Mouse (Mus musculus) liver, adult (tissue): ENCODE results near the gene Sparc.

Experiments used
- GATA4 ChIP-seq: IDR thresholded peaks from 2 replicates; pipeline ENCODE4 v1.6.1; 2014; ENCODE audit warnings: mild to moderate bottlenecking, low read length; ENCODE audit not compliant: insufficient replicate concordance

Gene Sparc

GRCm38 (mm10) chr11:55422978-55423377, at the start of gene Sparc:
Gene Sparc (minus strand): TSS chr11:55423183.
- no peak for TF ChIP-seq GATA4

GRCm38 (mm10) chr11:55471467-55471866, 48.5 kb upstream of the Sparc start:
- TF ChIP-seq GATA4, result no peak

DNA sequence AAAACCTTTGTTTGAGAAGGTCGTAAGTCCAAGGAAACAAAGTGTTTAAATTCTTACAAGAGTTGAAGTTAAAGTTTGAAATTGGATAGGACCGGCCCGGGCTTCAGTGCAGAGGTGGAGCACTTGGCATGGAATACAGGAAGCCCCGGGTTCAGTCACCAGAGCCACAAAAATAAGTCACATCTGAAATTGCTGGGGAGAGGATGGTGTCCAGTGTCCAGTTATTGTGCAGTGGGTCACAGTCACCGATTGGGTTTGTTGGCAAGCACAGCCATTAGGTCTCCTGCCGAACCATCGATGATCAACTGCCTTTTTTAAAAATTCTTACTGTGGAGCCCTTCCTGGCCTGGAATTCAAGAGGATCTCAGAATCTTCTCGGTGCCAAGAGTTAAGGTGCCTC, 47.8 kb upstream of the Sparc start:
- no peak for TF ChIP-seq GATA4

- no peak for TF ChIP-seq GATA4
Measured at GRCm38 (mm10) chr11:55469923-55470691, 47.1 kb upstream of the Sparc start.

GRCm38 (mm10) chr11:55469048-55469843, 46.3 kb upstream of the Sparc start, which contains the start of gene G3bp1:
Gene G3bp1 (plus strand): TSS chr11:55469685.
- TF ChIP-seq GATA4, result peak; percentile 35; the same call in 1 of the 2 replicates

DNA sequence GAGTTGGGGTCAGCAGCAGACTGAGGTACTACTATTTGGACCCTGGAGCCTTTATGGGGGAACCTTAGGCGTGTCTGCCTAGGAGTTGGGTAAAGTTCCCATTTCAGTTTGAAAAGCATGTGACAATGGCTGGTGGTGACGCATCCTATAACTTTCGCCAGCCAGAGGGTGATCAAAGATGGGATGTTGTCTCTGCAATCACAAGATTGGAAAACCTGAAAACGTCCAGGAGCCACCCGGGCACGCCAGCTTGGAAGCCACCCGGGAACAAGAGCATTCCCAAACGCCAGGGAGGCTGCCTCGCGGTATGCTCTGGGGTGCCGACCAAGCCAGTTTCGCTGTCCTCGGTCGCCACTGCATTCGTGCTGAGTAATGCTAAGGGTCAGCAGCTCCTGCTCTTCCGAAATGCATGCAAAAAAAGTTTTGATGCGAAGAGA, 45.6 kb upstream of the Sparc start:
- no peak for TF ChIP-seq GATA4

DNA sequence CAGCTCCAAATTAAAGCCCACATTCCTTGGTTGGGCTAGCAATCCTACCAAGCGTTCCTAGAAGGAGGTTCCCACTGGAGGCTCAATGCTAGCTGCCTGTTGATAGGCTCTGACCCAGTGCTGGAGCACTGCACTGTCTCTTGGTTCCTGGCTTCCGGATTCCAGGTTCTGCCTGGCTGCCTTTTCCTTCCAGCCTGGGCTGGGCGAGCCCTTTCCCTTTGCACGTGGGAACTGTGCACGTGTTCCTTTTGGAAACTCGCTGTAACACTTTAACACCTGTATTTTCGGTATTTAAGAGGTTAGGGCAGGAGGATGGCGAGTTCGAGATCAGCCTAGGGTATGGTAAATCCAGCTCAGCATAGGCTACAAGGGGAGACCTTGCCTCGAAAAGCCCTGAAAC, 45.0 kb upstream of the Sparc start:
- TF ChIP-seq GATA4, result no peak

GRCm38 (mm10) chr11:55465177-55465576, 42.2 kb upstream of the Sparc start:
- no peak for TF ChIP-seq GATA4

DNA sequence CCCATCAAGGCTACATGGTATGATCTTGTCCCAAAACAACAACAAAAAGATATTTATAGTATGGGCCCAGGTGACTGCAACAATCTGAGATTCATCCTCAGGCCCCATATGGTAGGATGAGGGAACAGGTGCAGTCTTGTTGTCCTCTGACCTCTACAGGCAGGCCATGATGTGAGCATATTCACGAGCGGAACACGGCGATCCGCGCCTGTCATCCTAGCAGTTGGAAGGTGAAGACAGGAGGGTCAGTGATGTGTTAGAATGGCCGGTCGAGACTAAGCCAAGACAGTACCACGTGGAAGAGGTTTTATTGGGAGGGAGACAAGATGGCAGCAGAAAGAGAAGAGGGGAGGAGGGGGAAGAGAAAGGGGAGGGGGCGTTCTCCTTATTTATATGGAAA, 41.7 kb upstream of the Sparc start:
- TF ChIP-seq GATA4, result no peak

DNA sequence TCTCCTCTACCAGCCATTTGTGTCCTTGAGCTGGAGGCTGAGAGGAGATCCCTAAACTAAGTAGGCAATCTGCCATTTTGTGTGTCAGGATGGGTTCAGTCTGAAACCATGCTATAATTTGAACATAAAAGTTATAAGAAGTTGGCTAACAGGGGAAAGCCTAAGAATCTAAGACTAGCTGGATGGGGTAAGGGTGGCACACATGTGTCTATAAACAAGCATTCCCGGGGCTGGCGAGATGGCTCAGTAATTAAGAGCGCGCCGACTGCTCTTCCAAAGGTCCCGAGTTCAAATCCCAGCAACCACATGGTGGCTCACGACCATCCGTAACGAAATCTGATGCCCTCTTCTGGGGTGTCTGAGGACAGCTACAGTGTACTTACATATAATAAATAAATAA, 39.2 kb upstream of the Sparc start:
- no peak for TF ChIP-seq GATA4

DNA sequence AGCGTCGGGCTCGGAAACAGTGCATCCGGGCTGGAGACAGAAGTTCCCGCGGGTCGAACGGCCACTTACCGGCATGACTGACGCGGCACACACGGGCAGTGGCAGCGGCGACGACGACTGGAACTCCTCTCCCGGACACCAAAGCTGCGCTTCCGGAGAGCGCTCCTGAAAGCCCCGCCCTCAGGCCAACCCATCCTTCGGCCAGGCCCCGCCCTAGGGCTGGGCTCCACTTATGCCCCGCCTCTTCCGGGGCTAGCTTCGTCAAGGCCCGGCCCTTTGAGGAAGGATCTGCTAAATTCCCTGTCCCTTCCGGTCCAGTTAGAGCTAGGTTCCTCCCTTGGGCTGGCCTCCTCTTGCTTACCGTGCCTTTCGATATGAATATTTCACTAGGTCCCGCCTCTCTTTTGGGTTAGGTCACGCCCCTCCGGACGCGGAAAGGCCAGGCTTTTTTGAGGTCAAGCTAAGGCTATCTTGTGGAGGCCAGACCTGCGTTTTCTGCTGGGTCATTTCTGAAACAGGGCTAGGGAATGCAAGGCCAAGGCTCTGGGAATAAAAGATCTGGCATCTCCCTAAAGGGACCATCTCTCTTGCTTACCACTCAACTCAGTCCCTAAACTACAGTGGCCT, 38.1 kb upstream of the Sparc start, which contains the start of gene Atox1:
TSS of gene Atox1 (minus strand) at position 221 of the 627 bp plus-strand sequence.
- peak; percentile 78; the same call in 1 of the 2 replicates for TF ChIP-seq GATA4

DNA sequence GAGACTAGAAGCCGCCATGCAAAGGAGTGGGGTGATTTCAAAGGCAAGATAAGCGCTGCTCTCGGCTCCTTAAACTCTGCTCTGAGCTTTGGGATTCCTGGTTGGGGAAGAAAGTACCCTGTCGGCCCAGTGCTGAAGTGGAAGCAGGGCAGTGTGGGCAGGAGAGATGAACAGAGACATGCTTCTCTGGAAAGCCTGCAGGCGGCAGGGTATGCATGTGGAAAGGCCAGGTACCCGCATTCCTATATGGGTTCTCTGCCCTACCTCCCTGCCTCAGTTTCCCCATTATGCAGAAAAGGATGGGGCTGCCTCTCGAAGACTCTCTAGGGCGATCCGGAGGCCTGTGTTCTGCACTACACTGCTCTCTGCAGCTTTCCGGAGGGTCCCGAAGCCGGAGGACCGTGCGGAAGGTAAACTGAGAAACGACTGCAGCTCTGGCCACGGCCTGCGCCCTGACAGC, 37.6 kb upstream of the Sparc start:
- TF ChIP-seq GATA4, result no peak

- no peak for TF ChIP-seq GATA4
Measured at GRCm38 (mm10) chr11:55459850-55460558, 37.0 kb upstream of the Sparc start.

DNA sequence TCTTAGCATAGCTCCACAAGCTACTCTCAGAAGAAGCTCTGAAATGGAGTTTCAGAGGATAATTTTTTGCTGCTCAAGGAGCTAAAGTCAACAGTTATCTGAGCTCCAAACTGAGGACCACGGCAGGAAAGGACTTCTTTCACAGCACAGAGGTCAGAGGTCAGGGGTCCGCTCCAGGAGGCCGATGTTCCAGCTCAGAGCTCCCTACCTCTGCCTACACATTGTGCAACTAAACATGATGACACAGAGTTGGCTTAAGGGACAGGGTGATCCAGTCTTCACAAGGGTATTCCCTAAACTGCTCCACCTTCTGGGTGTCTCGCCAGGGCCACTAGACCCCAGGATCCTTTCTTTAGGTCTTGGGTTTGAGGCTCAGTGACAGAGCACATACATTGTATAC, 35.5 kb upstream of the Sparc start:
- no peak for TF ChIP-seq GATA4

- TF ChIP-seq GATA4, result peak; percentile 67; the same call in 1 of the 2 replicates
Measured at GRCm38 (mm10) chr11:55455166-55455565, 32.2 kb upstream of the Sparc start.

- no peak for TF ChIP-seq GATA4
Measured at GRCm38 (mm10) chr11:55453640-55454039, 30.7 kb upstream of the Sparc start.
